Mouse (Mus musculus) heart, embryonic 16.5 days (tissue): ENCODE measurements around the gene Tekt2. TPM values are rescaled to one million over a fixed set of nuclear protein-coding genes. Genes with fewer than 3 reads are reported as not detected.

Experiments used
- ATAC-seq: fragments of 200-750 bp; cut with Nextera tagmentation; replicated peaks from 2 replicates; pipeline ENCODE4 v1.8.0; 2017; ENCODE audit warnings: moderate number of reproducible peaks; ENCODE audit not compliant: insufficient read depth, low FRiP score; ENCODE audit errors: extremely low read depth
- H3K27ac ChIP-seq: fragments of 300-500 bp; sonication (generic); 2 replicates; pipeline ENCODE4 v1.5.1; 2014; ENCODE audit warnings: mild to moderate bottlenecking, low read length, control low read depth, moderate library complexity
- H3K27me3 ChIP-seq: fragments of 300-500 bp; sonication (generic); 2 replicates; pipeline ENCODE4 v1.6.1; 2014; ENCODE audit warnings: low read length, mixed read lengths; ENCODE audit not compliant: control insufficient read depth, insufficient read depth
- H3K36me3 ChIP-seq: fragments of 300-500 bp; sonication (generic); 2 replicates; pipeline ENCODE4 v1.6.1; 2014; ENCODE audit not compliant: control insufficient read depth, insufficient read depth
- H3K4me1 ChIP-seq: fragments of 300-500 bp; sonication (generic); 2 replicates; pipeline ENCODE4 v1.6.1; 2014; ENCODE audit warnings: low read length, mixed read lengths; ENCODE audit not compliant: control insufficient read depth, insufficient read depth
- H3K4me2 ChIP-seq: fragments of 300-500 bp; sonication (generic); 2 replicates; pipeline ENCODE4 v1.6.1; 2014; ENCODE audit warnings: low read depth, mild to moderate bottlenecking, control low read depth, low read length
- H3K4me3 ChIP-seq: fragments of 300-500 bp; sonication (generic); 2 replicates; pipeline ENCODE4 v1.5.1; 2014; ENCODE audit warnings: mild to moderate bottlenecking, control low read depth, low read length
- H3K9ac ChIP-seq: fragments of 300-500 bp; sonication (generic); 2 replicates; pipeline ENCODE4 v1.6.1; 2014; ENCODE audit warnings: low read length, control low read depth
- H3K9me3 ChIP-seq: fragments of 300-500 bp; sonication (generic); replicated peaks from 2 replicates; pipeline ENCODE4 v1.6.1; 2016; ENCODE audit warnings: low read length; ENCODE audit not compliant: control insufficient read depth
- WGBS: fragments of 180-500 bp; shearing (Covaris S2); extraction: QIAGEN DNeasy Blood & Tissue Kit; methylation state at CpG from one replicate; pipeline ENCODE4 v1.1.7; 2014; 5-methylcytosine and 5-hydroxymethylcytosine counted together
- polyA plus RNA-seq: library from polyadenylated mRNA; unstranded; fragments of >200 nt; fragmentation: Nextera tagmentation; extraction: Ambion mirVana; gene quantifications from 2 replicates; pipeline ENCODE4 v1.2.1, GENCODE M21; 2015

The Tekt2 gene
- polyA plus RNA-seq, 1 experiment from 2014 or later, result 2.3 TPM

DNA sequence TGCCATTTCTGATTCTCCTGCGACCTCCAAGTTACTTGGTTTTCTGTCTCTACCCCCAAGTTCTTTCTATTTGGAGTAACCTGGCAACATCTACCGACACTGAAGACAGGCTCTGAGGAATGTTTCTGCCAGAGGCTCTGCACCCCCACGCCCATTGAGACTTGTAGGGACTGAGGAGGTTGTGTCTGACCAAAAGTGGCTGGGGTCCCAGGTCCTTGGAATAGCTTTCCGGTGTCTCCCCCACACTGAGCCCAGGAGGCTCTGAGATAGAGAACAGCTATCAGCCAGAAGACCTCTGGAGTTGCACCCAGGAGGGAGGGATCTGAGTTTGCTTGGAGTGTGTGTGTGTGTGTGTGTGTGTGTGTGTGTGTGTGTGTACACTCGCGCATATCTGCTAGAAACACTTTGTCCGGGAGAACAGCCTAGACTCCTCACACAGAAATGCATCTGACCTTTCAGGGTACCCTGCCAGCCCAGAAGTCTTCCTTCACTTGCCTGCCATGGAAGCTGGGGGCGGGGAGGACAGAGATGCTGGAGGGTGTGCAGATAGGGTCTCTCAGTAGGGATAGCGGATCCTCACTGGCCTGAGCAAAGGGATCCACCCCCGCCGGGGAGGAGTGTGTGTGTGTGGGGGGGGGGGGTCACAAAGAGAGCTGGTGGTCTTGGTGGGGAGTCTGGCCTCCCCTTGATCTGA lies 38.0 kb downstream of the Tekt2 start:
- peaks cover 54% of the 10 kb centered on the region for H3K27me3 ChIP-seq
- WGBS, result 28% methylated on average over 11 of the region's 11 CpGs
- H3K4me2 ChIP-seq, result peak overlapping the region; percentile 69; the same call in 1 of the 2 replicates
- no peak for ATAC-seq
- H3K27ac ChIP-seq, result no peak overlapping the region
- H3K4me3 ChIP-seq, result peak overlapping the region; percentile 51
- H3K4me1 ChIP-seq, result peaks cover 4% of the 10 kb centered on the region; the same call in 1 of the 2 replicates
- H3K36me3 ChIP-seq, result no peaks in the 10 kb centered on the region
- peaks cover 6% of the 10 kb centered on the region for H3K9me3 ChIP-seq
- no peak overlapping the region for H3K9ac ChIP-seq

DNA sequence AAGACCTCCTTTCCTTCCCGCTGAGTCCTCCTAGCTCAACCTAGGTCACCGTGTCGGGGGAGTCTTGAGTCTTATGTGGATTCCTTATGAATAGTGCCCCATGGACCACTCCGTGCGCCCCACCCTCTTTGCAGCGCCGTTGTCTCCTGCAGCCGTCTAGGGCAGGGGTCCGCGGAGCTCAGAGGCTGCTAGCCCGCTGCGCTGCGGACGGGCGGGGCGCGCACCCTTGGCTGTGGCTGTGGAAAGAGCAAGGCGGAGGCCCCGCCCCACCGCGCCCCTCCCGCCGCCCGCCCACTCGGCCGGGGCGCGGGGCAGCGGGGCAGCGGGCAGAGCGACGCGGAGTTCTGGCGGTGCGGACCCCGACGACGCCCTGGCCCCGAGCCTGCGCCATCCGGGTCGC lies 39.0 kb downstream of the Tekt2 start, which contains the start of gene Col8a2:
Gene Col8a2 (plus strand): TSS at position 302 of the 400 bp plus-strand sequence.
- peak within 1 kb of the TSS; percentile 51 for H3K4me3 ChIP-seq
- no peak; the same call in 1 of the 2 replicates for ATAC-seq
- peaks cover 54% of the 10 kb centered on the region for H3K27me3 ChIP-seq
- no peak within 1 kb of the TSS for H3K27ac ChIP-seq
- peak within 1 kb of the TSS; percentile 37 for H3K9ac ChIP-seq
- peaks cover 4% of the 10 kb centered on the region; the same call in 1 of the 2 replicates for H3K4me1 ChIP-seq
- whole genome bisulfite sequencing, result 2% methylated on average over 41 of the region's 42 CpGs
- peak within 1 kb of the TSS; percentile 69 for H3K4me2 ChIP-seq
- peaks cover 6% of the 10 kb centered on the region for H3K9me3 ChIP-seq
- H3K36me3 ChIP-seq, result no peaks in the 10 kb centered on the region

DNA sequence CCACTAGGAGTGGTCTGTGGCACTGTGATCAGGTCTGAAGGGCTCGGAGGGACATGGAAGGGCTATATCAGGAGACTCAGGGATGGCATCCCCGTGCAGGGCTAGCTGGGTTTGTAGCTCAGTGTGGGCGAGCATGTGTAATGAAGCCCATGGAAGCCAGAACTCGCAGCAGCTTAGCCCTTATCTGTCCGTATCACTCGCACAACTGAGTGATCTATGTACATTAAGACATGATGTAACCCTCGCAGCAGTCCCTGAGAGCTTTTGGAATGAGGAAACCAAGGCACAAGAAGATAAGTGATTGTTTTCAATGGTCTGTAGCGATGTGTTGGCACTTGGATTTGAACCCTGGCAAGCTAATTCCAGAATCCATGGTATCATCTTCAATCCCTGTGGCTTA lies 41.9 kb downstream of the Tekt2 start:
- 74% methylated on average over 8 of the region's 8 CpGs for WGBS
- no peak overlapping the region for H3K4me2 ChIP-seq
- no peak overlapping the region for H3K9ac ChIP-seq
- no peaks in the 10 kb centered on the region for H3K36me3 ChIP-seq
- H3K9me3 ChIP-seq, result peaks cover 6% of the 10 kb centered on the region
- no peak overlapping the region for H3K27ac ChIP-seq
- peaks cover 4% of the 10 kb centered on the region; the same call in 1 of the 2 replicates for H3K4me1 ChIP-seq
- no peak for ATAC-seq
- H3K4me3 ChIP-seq, result no peak overlapping the region
- peaks cover 41% of the 10 kb centered on the region for H3K27me3 ChIP-seq

DNA sequence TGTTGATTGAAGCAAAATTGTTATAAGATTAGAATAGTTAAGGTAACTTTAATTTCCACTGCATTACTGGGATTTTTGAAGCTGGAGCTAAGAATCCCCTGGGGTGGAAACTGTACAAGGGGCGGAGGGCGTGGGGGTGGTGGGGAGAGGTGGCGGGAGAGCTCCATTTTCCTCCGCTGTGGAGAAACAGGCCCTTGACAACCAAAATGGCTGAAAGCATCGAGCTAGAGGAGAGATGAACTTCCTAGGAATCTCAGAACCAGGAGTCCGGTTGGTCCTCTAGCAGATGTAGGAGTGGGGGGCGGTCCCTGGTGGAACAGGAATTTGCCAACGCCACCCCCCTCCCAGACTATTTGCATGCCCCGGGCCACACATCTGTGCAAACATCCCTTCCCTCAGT lies 43.8 kb downstream of the Tekt2 start:
- Histone ChIP-seq H3K4me1 (peaks cover 4% of the 10 kb centered on the region; the same call in 1 of the 2 replicates), H3K9ac (no peak overlapping the region), H3K27ac (no peak overlapping the region), H3K4me3 (no peak overlapping the region), H3K4me2 (no peak overlapping the region), H3K9me3 (peaks cover 6% of the 10 kb centered on the region), H3K36me3 (no peaks in the 10 kb centered on the region), H3K27me3 (peaks cover 22% of the 10 kb centered on the region)
- 64% methylated on average over 9 of the region's 9 CpGs for WGBS
- ATAC-seq, result no peak

DNA sequence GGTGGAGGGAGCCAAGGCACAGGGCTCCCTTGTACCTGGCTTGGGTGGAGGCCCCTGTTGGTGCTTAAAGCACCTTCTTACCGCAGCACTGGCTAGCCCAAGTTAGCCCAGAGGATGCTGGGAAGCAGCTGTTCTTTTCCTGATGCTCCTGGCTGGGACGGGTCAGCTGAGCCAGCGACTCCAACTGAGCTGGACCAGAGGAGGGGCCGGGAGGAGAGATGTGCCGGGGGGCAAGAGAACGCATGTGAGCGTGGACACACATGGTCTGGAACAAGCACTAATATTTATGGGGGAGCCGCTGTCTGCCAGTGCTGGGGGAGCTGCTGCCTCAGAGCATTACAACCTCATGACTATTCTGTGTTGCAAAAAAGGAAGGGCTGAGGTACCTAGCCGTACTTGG lies 46.5 kb downstream of the Tekt2 start:
- Histone ChIP-seq H3K4me2 (no peak overlapping the region), H3K27ac (no peak overlapping the region), H3K9ac (no peak overlapping the region), H3K4me1 (no peaks in the 10 kb centered on the region), H3K9me3 (no peaks in the 10 kb centered on the region), H3K36me3 (peaks cover 3% of the 10 kb centered on the region), H3K4me3 (no peak overlapping the region), H3K27me3 (peaks cover 1% of the 10 kb centered on the region)
- no peak for ATAC-seq
- WGBS, result 70% methylated on average over 9 of the region's 9 CpGs

DNA sequence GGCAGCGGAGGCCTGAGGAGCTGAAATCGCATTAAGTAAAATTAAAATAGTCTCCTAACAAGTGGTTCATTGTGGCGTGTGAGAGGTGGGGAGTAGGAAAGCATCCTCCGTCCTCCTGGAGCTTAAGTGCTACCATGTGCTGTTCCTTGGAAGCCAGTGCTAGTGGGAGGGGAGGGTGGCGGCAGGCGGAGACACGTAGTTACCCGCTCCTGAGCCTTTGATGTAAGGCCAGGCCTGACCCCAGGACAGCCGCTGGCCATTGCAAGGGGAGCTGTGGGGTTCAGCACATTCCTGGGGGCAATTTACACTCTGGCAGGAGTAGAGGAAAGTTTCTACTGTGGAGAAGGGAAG lies 46.9 kb downstream of the Tekt2 start:
- Histone ChIP-seq H3K36me3 (peaks cover 6% of the 10 kb centered on the region), H3K4me3 (no peak overlapping the region), H3K9me3 (no peaks in the 10 kb centered on the region), H3K4me2 (peak overlapping the region; percentile 64; the same call in 1 of the 2 replicates), H3K27me3 (no peaks in the 10 kb centered on the region), H3K4me1 (no peaks in the 10 kb centered on the region), H3K9ac (no peak overlapping the region), H3K27ac (no peak overlapping the region)
- no peak for ATAC-seq
- WGBS, result 35% methylated on average over 9 of the region's 9 CpGs

DNA sequence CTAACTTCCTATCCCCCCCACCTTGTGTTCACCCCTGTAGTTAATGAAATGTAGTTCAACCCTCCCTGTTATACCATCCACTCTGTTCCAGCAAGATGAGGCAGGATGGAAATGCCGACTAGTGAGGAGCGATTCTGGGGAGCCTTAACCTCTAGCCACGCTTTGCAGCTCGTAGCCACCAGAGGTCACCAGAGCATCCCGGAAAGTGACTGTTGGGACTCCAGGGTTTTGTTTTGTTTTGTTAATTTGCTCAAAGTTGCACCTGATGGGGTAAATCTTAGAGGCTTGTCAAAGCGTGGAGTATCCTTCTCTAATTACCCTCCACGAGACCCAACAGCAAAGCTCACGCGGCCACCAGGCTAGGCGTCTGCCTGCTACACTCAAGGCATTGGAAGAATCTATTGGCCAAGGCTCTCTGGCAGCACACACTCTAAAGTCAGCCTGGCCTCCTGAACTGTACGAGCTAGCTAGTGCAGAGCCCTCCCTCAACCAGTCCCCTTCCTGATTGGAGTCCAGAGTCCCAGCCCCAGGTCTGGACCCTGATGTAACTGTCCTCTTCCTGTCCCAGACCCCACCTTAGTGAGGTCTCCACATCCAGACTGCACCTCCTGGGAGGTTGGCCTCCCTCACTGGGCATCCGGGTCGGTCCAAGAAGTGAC lies 47.5 kb downstream of the Tekt2 start:
- peak overlapping the region; percentile 8; the same call in 1 of the 2 replicates for H3K9ac ChIP-seq
- H3K4me2 ChIP-seq, result peak overlapping the region; percentile 64
- H3K4me1 ChIP-seq, result no peaks in the 10 kb centered on the region
- H3K4me3 ChIP-seq, result peak overlapping the region; percentile 39
- ATAC-seq, result peak; percentile 63; the same call in 1 of the 2 replicates
- H3K27ac ChIP-seq, result no peak overlapping the region
- H3K36me3 ChIP-seq, result peaks cover 6% of the 10 kb centered on the region
- no peaks in the 10 kb centered on the region for H3K9me3 ChIP-seq
- H3K27me3 ChIP-seq, result no peaks in the 10 kb centered on the region
- 8% methylated on average over 13 of the region's 13 CpGs for WGBS

DNA sequence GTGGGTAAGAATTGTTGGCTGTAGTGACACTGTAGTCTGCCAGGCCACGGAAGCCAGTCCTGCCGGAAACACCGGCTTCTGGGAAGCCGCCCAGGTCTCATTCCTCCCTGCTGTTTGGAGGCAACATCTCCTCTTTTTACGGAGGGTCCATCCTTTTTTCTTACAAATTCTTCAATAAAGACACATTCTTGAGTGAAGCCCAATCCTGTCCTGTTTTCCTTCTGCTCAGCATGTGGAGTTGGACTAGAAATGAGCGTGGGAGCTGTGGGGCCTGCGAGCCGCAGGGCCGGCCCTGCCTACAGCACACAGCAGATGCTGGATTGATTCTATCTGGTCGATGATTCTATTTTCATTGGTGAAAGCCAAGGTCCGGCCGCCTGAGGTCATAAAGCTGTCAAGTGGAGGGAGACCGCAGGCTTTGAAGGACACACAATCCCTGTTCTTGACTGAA lies 49.8 kb downstream of the Tekt2 start:
- peaks cover 10% of the 10 kb centered on the region for H3K36me3 ChIP-seq
- no peak overlapping the region for H3K4me2 ChIP-seq
- H3K9me3 ChIP-seq, result no peaks in the 10 kb centered on the region
- no peak for ATAC-seq
- H3K4me1 ChIP-seq, result no peaks in the 10 kb centered on the region
- H3K4me3 ChIP-seq, result no peak overlapping the region
- no peak overlapping the region for H3K9ac ChIP-seq
- no peak overlapping the region for H3K27ac ChIP-seq
- H3K27me3 ChIP-seq, result no peaks in the 10 kb centered on the region
- 80% methylated on average over 13 of the region's 13 CpGs for WGBS

DNA sequence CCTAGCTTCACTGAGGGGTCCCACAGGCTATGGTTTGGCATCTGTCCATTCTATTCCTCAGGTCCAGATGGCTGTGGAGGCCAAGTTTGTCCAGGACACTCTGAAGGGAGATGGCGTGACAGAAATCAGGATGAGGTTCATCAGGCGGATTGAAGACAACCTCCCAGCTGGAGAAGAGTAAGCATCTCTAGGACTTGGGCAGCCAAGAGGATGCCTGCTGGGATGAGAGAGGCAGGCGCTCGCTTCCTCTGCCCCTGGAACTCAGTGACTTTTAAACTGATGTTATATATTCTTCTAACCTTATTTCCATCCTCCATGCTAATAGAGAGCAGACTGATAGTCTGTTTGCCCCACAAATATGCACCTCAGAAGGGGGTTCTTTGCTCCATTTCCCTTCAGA lies 50.4 kb downstream of the Tekt2 start:
- ATAC-seq, result no peak
- H3K4me1 ChIP-seq, result no peaks in the 10 kb centered on the region
- H3K27me3 ChIP-seq, result no peaks in the 10 kb centered on the region
- H3K4me3 ChIP-seq, result no peak overlapping the region
- no peak overlapping the region for H3K9ac ChIP-seq
- H3K27ac ChIP-seq, result no peak overlapping the region
- peaks cover 10% of the 10 kb centered on the region for H3K36me3 ChIP-seq
- no peaks in the 10 kb centered on the region for H3K9me3 ChIP-seq
- no peak overlapping the region for H3K4me2 ChIP-seq
- 92% methylated on average over 4 of the region's 4 CpGs for WGBS
